Mouse (Mus musculus): Measurements from ENCODE around the gene Fbxo9.
"Not testable (repeated sequence)": the region's sequence is repeated elsewhere in the genome, so short reads cannot be mapped to it uniquely, and the experiment has no call there.

Fbxo9 gene

DNA sequence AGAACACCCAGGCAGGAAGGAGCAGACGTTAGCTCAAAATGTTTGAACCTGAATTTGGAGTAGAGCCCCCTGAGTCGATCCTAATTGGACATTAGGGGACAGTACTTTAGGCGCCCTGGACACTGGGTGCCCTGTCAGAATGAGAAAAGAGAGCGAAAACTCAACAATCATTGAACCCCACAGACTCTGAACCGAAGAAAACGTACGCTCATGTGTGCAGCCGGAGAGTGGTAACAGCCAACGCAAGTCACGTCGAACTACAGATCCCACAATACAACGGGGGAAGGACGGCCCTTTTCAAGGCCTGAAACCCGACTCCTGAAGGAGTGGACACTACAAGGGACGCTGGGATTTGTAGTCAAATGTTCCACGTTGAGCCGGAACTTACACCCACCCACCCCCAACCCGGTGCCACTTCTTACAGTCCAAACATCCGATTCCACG, at the start of gene Fbxo9, which contains the start of gene Ick:
Gene Fbxo9 (minus strand): TSS at position 270 of the 444 bp plus-strand sequence.
Gene Ick (plus strand): TSS at position 397 of the 444 bp plus-strand sequence.
- DNase-seq (ENCODE audit: low read depth) = peak; percentile 92

DNA sequence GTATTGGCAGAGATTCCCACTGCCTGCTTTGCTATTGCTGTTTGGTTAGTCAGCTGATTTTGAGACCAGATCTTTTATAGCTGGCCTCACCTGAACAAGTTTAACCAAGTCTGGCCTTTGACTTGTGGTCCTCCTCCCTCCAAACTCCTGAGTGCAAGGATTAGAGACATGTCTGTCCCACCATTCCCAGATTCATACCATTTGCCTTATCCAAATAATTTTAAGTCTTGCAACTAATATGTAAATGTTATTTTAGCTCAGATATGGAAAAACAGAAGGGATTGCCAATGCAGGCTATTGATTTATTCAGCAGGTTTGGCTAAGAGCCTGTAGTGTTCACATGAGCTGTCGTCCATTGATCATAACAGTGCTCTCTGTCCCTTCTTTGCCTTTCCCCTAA, 48.4 kb upstream of the Fbxo9 start:
- DNase-seq (ENCODE audit: low read depth) = no peak

DNA sequence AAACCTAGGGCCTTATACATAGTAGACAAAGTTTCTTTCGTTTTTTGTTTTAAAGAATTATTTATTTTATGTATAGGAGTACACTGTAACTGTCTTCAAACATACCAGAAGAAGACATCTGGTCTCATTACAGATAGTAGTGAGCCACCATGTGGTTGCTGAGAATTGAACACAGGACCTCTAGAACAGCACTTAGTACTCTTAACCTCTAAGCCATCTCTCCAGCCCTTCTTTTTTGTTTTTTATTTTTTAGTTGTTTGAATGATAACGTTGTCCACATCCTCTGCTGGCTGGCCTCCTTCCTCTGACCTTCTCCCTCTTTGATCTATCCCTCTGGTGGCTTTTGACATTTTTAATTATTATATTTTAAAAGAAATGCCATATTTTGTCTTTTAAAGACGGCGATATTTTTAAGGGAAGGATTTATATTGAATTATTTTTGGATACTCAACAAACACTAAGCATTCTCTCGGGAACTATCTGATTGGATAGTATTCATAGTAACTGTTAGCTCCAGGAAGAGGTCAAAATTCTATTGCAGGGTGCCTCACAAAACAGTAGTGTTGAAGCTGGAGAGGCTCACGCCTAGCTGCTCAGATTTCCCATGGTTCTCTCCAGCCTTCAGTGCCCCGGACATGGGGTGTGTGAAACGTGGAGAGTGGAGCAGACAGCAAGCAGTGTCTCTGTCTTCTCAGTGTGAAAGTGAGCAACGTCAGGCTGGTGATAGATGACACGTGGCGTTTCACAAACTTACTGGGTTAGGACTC, 45.5 kb upstream of the Fbxo9 start:
- DNase-seq (ENCODE audit: low read depth) = no peak

DNA sequence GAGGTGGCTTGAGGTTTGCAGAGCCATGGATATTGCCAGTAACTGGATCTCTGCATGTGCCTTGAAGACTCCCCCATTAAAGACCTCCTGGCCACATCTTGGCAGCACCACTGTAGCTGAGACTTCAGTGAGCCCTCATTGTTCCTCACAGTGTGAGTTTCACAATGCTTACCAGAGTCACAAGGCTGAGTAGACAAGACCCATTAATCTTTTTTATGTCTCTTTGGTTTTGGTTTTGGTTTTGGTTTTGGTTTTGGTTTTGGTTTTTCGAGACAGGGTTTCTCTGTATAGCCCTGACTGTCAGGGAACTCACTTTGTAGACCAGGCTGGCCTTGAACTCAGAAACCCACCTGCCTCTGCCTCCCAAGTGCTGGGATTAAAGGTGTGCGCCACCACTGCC, 40.9 kb upstream of the Fbxo9 start:
- DNase-seq (ENCODE audit: low read depth) = not testable (repeated sequence)

DNA sequence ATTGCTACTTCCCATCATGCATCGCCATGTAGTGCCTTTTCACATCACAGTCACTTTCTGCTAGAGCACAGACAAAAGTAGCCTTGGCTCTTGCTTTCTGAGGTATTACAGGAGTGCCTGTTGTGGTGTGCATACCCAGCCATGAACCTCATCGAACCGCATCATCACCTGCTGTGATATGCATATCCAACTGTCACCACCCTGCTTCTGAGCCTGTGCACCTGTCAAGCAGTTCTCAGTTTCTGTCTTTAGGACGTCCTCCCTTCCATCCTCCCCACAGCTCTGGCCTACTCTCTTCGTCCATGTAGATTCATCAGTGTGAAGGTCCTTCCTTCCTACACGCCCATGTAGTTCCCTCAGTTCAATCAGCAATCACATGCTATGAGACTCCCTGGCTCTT, 39.3 kb upstream of the Fbxo9 start:
- no peak for DNase-seq (ENCODE audit: low read depth)

DNA sequence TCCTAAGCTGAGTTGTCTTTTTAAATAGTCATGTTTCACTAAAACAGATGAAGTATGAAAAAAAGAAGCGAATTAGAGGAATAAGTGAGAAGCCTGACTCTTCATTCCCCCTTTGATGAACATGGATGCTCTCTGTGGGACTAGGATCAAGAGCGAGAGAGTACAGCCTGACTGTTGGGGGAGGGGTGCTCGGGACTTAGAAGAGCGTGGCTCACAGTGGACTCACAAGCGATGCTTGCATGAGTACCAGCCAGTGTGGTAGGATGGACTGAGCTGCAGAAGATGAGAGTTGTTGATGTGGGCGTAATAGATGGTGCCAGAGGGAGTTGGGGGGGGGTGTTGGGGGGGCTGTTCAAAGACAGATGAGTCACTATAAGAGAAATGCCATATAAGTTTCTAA, 37.8 kb upstream of the Fbxo9 start:
- DNase-seq (ENCODE audit: low read depth) = no peak

DNA sequence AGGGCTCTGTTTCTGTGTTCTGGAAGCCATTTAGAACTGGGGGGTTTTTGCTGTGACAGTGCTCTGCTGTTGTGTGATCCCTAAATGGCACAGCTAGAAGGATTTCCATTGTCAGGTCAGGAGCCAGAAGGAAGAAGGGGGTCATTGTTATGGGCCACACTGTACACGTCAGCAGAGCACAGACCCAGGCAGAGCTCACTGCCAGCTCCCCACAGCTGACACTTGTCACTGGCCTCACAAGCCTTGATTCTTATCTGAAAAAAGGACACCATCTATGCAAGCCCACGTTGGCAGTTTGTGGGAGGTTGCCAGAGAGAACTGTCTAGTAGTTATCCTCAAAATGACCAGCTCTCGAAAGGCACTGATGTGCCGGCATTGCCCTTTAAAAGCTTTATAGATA, 37.2 kb upstream of the Fbxo9 start:
- DNase-seq (ENCODE audit: low read depth) = no peak

DNA sequence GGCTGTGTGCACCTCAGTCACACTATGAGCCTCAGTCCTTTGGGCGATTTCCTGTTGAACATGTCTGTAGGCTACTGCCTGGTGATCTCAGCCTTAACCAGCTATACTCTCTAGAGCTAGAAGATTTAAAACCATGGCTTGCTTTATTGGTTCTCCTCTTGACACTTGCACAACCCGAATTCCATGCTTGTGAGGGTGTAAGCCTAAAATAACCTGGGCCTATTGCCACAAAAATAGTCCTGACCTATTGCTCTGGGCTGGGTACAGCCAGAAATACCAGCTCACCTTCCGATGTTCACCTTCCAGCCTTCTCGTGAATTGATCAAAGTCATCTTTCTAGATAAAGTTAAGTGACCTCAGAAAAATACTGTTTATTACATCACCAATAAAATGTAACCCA, 30.6 kb upstream of the Fbxo9 start:
- peak; percentile 14 for DNase-seq (ENCODE audit: low read depth)

DNA sequence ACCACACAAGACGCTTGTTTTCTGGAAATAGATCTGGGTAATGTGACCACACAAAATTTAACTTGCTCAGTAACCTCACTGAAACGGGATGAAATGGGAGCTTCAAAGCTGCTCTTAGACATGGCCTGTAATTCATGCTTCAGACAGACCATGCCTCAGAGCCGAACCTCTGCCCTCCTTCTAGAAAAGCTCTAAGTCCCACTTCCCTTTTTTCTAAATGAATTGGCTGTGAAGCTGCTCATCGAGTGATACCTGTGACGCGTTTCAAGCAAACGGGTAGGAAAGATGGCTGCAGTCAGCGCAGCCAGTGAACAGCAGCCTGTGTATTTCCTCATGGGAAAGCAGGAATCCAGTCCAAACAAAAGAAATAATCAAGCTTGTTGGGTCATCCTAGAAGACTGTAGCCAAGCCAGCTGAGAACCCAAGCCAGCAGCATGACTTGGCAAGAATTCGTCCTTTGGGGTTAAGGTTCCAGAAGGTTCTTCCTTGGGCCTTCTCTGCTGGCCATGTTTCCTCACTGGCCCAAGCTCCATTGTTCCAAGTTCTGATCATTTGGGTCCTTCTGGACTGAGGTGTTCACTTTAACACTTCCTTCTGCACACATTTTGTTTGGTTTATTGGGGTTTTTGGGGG, 29.3 kb upstream of the Fbxo9 start:
- peak; percentile 53 for DNase-seq (ENCODE audit: low read depth)

DNA sequence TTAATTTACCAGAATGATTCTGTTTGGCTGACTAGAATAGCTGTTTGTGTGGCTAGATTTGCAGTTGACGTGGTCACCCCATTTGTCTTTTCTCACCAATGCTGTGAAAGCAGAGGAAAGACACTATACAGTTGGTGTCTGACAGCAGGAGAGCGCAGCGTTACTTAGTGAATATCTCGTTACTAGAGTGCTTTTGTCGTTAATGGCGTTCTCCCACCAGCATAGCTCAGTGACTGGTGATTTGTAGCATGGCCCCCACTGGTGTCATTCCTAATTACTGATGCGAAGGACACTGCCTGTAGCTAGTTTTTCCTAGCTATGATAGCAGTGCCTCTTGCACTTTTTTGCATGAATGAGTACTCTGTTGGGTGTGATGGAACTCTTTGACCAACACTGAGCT, 26.8 kb upstream of the Fbxo9 start:
- DNase-seq (ENCODE audit: low read depth) = no peak

DNA sequence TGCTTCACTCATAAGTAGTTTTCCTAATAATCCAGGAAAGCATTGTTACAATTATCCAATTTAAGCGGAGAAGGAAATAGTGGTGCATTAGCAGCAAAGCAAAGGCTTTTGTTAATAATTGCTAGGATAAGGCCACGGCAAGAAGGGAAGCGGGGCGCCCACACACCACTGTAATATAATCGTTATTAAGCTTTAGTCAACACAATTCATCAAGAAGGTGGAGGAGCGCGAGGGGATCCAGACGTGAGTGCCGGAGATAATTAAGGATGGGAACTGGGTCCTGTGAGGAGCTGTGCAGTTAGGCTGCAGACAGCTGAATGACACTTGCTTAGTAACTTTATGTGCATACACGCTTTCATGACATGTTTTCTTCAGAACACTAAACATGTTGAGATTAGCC, 17.8 kb upstream of the Fbxo9 start:
- no peak for DNase-seq (ENCODE audit: low read depth)

DNA sequence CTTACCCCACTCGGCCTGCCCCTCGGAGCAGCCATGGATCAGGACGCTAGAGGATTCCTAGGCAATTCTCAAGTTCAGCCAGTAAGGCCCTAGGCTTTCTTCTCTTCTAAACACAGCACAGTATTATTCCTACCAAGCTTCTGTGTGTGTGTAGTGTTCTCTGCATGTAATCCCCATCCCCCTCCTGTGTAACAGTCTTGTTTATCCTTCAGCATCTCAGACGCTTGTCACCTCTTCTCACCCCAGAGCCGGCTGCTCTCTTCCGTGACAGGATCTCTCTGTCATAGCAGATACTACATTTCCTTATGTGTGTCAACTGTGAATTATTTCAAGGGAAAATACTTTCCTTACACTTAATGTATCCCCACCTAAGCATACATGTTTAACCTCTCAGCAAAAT, 17.1 kb upstream of the Fbxo9 start:
- DNase-seq (ENCODE audit: low read depth) = no peak

DNA sequence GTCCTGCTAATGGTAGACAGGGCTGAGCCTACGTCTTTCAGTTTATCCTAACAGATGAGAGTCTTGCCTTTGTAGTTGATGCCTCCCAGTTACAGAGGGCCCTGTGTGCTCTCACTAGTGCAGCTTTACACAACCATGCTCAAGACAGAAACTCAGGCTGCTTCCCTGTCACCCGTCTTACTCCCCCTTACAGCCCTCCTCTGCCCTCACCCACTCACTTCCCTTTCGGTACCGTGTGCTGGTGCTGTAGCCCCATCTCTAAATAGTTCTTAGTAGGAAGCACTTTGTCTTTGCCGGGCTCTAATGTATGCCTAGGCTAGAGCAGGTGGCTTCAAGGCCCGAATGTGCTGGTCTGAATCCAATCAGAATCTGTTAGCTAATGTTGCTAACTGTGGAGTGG, 15.4 kb upstream of the Fbxo9 start:
- no peak for DNase-seq (ENCODE audit: low read depth)

DNA sequence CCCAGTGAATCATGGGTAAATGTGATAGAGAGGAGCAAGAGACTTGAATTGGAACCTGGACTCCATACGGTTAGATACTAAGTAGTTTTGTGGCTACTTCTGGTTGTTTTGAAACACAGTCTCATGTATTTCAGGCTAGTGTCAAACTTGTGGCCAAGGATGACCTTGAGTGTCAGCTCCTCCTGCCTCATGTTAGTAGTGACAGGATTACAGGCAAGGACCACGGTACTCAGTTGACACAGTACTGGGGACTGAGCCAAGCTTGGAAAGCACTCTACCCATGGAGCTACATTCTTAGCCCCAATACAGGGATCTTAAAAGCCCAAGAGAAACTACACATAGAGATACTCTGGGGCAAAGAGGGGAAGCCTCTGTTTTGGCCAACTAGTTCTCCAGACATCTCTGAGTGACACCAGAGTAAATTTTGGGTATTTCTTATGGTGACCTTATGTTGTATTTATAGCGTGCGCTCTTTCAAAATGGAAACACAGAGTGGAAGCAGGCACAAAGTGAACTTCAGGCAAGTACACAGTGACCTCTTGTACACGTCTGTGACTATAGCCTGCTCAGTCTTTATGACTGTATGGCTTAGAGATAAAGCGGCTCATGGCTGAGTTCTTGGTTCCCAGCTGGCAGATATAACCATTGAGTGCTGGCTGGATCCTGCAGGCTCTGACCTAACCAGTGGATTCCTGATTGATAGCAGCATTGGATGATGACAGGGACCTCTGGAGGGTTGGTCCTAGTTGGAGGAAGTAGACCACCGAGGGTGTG, 14.3 kb upstream of the Fbxo9 start:
- no peak for DNase-seq (ENCODE audit: low read depth)

DNA sequence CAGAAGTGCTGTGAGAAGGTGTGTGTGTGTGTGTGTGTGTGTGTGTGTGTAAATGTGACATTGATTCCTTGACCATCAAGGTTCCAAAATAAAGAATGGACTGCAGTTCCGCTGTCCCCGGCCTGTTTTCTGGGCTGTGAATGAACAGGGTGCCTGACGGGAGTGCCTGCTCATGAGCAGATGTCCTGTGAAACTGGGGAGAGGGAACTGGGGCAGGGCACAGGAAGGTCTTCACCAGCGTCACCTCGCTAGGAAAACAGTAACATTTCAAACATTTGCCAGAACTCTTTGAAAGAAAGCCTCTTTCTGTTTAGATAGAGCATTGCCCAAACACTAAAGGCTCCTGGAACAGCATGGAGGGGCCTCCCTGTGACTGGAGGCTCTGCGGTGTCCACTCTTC, 13.1 kb upstream of the Fbxo9 start:
- DNase-seq (ENCODE audit: low read depth) = no peak

DNA sequence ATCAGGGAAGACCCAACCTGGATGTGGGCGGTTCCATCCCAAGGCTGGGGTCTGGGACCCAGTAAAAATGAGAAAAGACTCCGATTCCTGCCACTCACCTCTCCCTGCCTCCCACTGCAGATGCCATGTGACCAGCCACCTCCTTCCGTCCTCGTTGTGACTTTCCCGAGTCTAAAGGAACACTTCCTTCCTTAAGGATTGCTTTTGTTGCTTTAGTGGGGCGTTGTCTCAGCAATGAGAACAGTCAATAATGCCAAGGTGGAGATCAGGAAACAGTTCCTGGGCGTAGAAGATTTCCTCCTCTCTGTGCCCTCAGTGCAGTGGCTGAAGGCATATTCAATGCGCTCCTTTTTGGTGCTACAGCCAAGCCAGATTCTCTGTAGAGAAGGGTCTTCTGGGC, 12.5 kb upstream of the Fbxo9 start:
- no peak for DNase-seq (ENCODE audit: low read depth)

DNA sequence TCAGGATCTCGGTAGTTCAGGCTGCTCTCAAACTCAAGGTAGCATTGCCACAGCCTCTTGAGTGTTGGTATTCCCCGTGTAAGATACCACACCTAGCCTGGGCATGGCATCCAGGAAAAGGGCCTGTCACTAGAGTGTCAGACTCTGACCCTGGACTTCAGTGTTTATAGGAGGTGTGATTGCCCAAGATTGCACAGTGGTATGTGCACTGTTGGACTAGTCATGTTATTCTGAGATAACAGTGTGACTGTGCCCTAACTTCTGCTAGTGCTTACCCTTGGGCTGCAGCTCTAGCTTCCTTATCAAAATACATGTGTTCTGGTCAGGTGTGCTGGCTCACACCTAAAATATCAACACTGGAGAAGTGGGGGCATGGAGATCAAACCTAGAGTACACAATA, 8.8 kb upstream of the Fbxo9 start:
- DNase-seq (ENCODE audit: low read depth) = no peak

DNA sequence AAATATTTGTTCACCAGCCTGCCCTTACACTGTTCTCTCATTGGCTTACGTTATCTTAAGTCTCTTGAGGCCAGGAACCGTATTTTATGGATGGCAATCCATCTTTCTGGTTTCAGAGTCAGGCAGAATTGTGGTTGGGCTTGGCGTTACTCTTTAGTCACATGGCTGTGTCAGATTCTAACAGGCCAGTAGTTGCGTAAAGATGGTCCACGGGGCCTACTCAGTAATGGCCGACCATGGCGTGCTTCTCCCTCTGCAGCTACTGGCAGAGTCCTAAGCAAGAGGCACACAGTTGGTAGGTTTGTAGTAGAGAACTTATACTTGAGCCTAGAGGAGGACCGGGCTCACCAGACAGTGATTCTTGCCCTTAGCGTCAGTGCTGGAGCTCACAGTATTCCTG, 6.9 kb upstream of the Fbxo9 start:
- DNase-seq (ENCODE audit: low read depth) = peak; percentile 40

DNA sequence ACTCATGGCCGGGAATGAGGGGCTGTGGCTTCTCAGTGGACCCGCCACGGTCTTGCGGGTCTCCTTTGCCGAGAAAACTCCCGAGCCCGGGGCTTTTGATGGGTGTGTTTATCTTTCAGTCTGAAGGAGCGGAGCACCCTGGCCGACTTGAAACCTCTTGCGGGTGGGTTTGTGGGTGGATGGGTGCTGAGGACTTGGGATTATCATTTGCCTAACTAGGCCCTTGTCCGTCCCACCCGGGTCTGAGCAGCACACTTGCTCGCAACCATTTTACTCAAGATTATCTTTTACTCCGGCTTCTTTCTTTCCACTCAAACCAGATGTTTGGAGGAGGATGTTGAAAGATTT, 4.6 kb upstream of the Fbxo9 start:
- DNase-seq (ENCODE audit: low read depth) = no peak

DNA sequence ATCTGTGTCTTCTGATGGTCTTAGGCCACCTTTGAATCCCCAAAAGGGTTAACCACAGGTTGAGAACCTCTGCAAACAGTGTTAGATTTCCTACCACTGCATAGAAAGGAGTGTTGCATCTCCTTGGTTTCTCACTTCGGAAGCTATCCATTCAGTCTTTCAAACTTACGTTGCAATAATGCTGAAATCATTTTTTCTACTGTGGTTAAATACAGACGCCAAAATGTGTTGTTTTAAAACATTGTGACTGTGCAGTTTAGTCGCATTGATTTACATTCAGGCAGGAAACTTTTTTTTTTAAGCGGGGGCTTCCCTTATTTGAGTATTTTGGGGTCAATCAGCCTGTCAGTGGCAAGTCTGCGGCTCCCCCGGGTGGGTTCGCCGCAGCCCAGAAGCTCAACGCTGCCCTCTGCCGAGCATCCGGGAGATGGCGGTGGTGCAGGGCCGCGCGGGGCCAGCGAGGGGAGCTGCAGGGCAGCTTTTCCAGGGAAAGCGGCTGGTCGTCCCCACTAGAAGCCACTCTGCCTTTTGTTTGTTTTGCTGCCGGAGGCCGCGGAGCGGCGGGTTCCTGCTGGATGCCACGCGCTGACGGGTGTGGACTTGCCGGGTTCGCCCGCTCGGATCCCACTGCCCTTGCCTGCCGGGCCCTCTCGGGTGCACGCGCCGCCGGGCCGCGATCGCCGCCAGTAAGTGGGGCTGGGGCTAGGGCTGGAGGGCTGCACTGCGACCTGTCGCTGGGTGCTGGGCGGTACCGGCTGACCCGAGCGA, 4.1 kb upstream of the Fbxo9 start:
- peak; percentile 65 for DNase-seq (ENCODE audit: low read depth)

DNA sequence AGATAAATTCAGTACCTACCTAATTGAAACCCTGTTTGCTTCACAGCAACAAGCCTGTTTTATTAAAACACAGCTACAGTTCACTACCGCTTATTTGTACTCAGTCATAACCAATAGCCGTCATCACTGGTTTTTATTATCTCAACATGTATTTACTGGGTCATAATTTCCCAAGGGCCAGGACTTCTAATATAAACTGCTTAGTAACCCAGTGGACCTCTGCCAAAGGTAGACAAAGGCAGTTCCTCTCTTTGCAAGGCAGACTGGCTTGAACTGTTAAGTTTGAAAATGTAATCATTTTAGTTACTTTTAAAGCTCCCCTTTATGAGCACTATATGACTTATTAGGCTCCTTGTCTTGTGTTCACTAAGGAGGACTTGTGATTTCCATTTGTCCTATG, 2.6 kb upstream of the Fbxo9 start:
- no peak for DNase-seq (ENCODE audit: low read depth)

DNA sequence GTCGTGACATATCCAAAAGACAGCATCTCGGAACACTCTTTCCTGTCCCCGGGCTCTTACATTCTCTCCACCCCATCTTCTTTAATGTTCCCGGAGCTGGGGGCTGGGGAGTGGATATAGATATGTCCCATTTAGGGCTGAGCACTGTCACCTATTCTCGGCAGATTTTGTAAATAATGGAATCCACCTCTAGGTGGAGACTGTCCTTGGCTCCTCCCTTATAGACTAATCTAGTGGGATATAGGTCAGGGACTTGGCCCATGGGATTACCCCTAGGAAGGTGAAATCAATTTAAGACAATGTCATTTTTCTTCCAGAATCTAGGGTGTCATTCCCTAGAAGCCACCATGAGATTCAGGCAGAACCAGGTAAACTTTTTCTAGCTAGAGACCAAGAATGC, 791 bp upstream of the Fbxo9 start:
- no peak for DNase-seq (ENCODE audit: low read depth)

All from fibroblast of lung, adult 2 months (primary cell).